Mouse (Mus musculus) kidney, embryonic 16.5 days (tissue): ENCODE measurements around the gene 2010109A12Rik. TPM values are rescaled to one million over a fixed set of nuclear protein-coding genes. Genes with fewer than 3 reads are reported as not detected.

Source experiments
- polyA plus RNA-seq: library from polyadenylated mRNA; unstranded; fragments of >200 nt; fragmentation: Nextera tagmentation; extraction: Ambion mirVana; gene quantifications from 2 replicates; pipeline ENCODE4 v1.2.1, GENCODE M21; 2015

Gene 2010109A12Rik
- polyA plus RNA-seq, 1 experiment from 2014 or later, result 0.95 TPM

Other genes with a start within 250 kb of the 2010109A12Rik start
- 1.4 and 1.7 TPM in 2 replicates for gene Sowahb, start 161.5 kb upstream of the 2010109A12Rik start, polyA plus RNA-seq
- gene Sept11, start 113.1 kb upstream of the 2010109A12Rik start, polyA plus RNA-seq, result 216 and 232 TPM in 2 replicates
- gene Ccni, start within 50 bp of the 2010109A12Rik start, polyA plus RNA-seq, result 97.3 and 113 TPM in 2 replicates
- gene Ccng2, start 60.7 kb downstream of the 2010109A12Rik start, polyA plus RNA-seq, result 63.9 and 67.4 TPM in 2 replicates